Mouse (Mus musculus) E14TG2a.4 (cell line): Measurements from ENCODE around the gene Abcg8.
A peak's percentile ranks its signal among the peaks of the same experiment; 100 is the strongest.

Experiments
- CTCF ChIP-seq: conservative IDR thresholded peaks from 2 replicates; pipeline ENCODE4 v1.5.1; 2014; ENCODE audit warnings: low read length
- NANOG ChIP-seq: IDR thresholded peaks from 2 replicates; pipeline ENCODE4 v1.6.1; 2014; ENCODE audit warnings: borderline replicate concordance, low read length, mixed read lengths

DNA sequence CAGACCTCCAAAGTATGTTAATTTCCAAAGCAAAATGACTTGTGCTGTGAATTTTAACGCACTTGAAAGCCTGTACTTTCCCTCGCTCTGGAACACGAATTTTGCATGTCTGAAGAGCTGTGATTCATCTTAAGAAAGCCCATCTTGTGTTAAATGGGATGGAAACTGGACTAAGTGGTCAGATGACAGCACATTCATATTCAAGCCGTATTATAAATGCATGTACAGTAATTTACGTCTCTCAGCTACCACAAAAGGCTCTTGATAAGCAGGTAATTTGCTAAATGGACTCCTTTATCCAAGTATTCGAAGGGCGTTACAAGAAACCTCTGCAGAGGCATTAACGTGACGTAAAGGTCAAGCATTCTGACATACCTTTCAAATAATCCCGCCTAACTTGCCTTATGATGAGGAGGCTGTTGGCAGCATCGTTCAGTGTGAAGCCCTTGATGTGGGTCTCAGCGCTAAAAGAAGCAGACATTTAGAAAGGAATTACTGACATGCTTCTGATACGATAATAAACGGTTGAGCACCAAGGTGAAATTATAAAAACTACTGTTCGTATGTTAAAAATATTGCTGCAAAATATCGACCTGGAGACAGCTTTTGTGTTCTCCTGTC, 40.3 kb downstream of the Abcg8 start:
- TF ChIP-seq CTCF (no peak), NANOG (peak; percentile 71)
